Mouse (Mus musculus) mesoderm, embryonic 11.5 days (tissue): ENCODE measurements around the gene Strip1.

Source experiments
- DNase-seq: peaks from one replicate; pipeline ENCODE4 v3.0.0-alpha.2; 2012; ENCODE audit warnings: low read depth, low spot score

Strip1 gene

DNA sequence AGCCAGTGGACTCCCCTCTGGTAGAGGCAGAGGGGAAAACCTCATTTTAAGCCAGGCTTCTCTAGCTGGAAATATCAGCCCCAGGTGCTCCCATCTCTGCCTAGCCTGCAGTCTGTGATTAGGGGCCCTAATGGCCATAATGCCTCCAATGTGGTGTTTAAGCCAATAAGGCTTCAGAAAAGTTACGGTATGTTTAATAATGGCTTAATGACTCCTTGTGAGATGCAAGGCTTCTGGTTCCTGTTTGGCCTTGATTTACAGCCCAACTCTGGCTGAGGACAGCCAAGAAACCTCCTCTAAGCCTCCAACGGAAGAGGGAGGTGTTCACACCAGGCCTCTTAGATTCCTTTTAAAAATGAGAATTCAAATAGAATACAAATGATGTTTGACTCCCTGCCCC lies 37.9 kb downstream of the Strip1 start:
- no peak for DNase-seq

DNA sequence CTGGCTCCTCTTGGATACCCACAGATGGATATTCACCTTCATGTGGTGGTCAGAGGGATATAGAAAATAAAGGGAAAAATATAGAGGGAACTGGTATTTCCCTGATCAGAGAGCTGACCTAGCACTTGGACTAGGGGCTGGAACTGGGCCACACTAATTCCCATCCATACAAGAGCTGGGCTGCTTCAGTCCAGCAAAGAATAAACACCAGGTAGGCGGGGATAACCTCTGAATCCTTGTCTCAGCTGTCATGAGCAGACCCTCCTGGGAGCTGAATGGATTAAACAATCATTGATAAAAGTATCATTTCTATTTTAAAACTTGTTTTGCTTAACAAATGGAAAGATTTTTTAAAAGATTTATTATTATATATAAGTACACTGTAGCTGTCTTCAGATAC lies 39.9 kb downstream of the Strip1 start:
- no peak for DNase-seq

DNA sequence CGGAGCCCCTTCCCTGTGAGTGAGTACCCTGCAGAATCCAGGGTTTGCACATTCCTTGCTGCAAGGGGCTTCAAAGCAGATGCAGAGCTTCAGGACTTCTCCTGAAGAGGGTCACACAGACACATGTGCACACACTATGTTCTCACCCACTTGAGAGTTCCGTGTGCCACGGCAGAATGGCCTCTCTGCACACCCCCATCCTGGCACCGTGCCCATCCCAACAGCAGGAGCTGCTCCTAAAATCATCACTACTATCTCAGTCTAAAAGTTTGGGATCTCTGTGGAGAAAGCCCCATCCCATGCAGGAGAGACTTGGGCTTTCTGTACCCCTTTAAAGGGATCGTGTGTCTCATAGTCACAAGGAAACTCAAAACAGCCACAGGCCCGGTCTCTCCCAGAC lies 45.0 kb downstream of the Strip1 start:
- DNase-seq, result no peak

DNA sequence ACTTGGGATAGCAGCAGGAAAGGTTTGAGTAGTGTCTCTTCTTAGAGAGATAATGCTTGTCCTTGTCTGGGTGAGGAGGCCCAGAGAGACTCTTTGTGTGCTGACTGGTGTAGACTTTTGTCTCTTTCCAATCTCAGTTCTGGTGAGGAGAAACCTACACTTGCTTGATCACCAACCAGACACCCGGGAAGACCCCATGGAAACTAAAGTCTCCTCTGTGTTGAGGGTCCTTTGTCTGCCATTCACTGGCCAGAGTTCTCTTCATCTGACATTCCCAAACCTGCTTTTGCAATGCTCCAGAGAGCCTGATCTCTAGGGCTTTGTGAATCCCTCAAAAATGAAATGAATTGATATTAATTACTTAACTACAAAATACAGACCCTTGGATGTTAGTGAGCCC lies 47.6 kb downstream of the Strip1 start:
- no peak for DNase-seq

DNA sequence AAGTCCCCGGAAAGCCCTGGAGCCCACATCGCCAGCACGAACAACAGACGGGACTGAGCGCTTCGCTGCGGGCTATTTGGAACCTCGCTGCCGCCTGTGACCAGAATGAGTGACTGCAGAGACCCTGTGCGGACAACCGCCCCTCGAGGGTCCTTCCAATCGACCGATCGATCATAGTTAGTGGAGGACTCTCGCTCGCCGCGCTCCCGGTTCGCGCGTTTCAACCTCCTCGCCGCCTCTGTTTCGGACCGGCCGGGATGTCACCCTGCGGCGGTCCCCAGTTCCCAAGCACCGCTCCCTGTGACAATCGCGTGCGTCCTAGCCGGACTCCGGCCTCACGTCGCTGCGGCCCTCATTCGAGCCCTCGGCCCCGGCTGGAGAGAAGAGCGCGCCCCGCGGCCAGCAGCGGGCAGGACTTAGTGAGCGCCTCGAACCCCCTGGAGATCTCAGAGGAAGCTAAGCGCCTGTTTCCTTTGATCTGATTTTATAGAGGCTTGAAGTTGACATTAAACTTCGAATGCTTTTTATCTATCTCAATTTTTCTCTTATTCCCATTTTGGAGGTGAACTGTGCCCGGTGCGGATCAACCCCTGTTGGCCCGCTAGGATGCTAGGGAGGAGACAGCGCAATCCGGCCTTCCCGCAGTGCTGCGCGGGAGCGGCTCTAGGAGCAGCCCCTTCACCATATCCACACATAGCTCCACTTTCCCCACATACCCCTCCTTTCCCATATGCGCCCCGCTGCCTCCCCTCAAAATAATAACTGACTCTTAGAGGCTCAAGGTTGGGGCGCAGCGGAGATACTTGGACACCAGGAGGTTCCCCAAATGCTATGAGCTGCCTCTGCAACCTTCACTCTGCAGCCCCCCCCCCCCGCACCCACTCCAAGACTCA lies 48.4 kb downstream of the Strip1 start:
- peak; percentile 39 for DNase-seq

DNA sequence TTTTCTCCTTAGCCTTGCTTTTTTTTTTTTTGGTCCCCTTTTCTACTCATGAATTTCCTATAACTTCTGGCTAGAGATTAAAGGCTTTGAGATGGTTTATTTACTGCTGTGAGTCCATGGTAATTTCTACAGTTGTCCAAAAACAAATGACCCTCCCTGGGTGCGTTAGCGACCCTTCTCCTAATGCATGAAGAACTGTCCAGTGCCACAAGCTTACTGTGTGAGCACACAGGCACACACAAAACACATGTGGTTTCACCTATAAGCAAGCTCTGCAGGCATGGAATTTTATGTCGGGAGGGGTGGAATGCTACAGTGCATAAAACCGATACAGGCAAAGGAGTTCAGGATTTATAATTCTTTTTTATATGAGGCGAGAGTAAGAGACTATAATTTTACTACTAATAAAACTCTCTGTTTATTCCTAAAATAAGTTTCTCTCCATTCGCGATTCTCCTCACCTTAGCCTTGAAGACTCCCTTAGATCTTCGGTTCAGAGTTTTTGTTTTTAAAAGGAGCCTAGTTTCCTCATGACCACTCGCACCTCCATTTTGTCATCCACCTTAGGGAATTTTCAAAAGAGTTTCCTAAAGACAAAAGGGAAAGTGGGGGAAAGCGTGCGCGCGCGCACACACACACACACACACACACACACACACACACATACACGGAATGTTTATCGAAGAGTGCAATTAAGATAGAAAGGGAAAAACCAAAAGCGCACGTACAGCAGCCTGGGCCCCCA lies 49.2 kb downstream of the Strip1 start:
- no peak for DNase-seq

DNA sequence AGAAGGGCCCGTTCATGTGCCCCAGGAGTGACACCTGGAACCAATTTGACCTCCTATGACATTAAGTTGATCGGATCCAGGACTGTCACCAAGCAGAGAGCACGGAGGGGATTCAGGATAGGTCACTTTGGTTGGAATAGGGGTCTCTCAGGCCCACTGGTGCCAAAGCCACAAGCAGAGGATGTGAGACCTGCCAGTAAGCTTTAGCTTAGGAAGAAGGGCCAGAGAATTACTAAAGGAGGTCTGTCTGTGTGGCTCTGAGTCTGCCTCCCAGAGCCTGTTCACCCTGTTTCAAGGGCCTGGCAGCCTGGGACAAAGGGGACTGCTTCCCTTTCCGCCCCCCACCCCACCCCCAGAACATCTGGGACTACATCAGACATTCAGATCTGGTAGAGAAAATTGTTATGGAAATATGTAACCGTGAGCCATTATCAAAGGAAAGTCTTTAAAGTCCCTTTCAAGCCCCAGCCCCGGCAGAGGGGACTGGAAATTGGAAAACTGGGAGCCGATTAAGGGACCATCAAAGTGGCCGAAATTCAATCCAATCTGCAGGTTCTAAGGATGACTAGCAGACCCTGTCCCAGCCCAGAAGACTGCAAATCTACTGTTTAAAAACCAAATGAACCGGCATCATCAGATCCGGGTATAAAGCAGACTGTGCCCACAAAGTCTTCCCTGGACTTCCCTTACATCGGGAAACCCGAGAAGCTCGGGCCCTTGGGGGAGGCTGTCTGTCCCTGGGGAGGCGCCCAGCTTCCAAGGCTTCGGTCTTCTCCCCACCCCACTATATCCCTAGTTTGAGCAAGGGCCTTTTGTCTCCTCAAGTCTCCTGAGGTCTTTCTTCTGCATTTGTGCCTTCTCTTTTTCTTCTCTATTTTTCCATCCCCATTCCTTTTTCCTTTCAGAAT lies 50.1 kb downstream of the Strip1 start:
- no peak for DNase-seq

DNA sequence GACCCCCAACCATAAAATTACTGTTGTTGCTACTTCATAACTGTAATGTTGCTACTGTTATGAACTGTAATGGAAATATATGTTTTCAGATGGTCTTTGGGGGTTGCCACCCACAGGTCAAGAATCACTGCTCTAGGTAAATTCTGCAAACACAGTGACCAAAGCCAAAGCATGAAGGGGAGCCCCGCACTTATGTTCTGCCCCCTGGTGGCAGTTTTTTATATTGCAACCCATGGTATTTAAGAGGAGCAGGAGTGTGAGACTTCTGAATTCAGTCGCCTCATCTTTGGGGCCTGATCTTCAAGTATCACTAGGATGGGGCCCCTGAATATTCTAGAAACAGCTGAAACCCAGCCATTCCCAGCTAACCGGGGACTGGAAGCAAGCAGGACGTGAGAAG lies 52.0 kb downstream of the Strip1 start:
- peak; percentile 80 for DNase-seq

DNA sequence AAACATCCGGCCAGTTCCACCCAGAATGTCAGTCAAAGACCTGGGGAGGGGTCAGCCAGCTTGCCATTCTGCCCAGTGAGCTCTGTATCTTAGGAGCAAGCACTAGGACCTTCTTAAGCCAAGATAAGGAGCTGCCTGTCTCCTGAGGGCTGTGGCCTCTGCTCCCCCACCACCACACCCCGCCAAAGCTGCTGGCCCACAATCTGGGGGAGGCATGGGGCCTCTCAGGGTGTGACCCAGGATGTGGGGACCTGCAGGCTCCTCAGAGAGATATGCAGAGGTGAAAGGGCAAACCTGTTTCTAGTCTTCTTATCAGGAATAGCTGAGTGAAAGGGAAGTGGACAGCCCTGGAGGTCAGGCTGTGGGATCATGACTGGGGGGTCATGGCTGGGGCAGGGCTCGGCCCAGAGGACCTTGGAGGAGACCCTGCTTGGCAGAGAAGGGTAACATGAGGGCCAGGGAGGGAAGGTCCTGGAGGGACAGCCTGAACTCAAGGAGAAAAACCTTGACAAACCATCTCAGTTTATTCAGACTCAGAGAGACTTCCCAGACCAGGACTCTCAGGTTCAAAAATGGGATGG lies 53.6 kb downstream of the Strip1 start:
- DNase-seq, result no peak

DNA sequence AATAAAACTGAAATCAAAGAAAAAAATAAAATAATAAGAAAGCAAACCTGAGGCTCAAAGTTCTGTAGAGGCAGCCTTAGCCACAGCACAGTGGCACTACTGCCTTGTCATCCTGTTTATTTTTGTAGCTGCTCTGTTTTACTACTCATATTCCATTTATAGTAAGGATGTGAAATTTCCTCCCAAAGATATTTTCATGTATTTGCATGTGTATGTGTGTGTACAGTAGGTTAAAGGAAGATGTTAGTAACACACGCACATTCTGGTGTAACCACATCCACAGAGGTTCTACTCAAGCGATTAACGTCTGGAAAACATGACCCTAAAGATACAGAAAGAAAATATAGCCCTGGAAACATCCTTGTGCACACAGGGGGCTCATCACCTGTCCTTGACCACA lies 54.7 kb downstream of the Strip1 start:
- DNase-seq, result no peak

DNA sequence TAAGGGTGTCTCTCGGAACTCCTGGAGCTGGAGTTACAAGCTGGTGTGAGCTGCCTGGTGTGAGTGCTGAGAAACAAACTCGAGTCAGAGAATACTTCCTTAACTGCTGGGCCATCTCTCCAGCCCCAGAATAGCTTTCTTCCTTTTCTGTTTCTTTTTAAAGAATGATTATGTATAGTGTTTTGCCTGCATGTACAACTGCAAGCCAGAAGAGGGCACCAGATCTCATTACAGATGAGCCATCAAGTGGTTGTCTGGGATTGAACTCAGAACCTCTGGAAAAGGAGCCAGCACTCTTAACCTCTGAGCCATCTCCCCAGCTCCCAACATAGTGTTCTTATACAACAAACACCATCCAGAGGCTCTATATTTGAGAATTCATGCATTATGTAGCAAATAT lies 60.3 kb downstream of the Strip1 start:
- DNase-seq, result no peak

DNA sequence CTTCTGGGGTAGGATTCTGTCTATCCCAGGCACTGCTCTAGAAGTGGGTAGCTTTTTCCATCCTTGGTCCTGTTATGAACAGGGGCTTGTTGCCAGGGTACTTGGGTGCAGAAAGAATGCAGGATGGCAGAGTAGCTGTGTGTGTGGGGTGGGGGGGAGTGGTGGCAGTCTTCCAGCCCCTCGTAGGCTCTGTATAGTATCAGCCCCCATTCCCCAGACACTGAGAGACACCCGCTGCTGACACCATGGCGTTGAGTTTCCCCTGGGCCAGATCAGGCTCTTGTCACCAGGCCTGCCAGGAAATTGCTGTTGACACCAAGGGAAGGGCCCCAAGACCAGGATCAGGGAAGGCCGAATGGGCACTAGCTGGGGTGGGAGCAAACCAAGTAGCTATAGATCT lies 62.8 kb downstream of the Strip1 start:
- no peak for DNase-seq

DNA sequence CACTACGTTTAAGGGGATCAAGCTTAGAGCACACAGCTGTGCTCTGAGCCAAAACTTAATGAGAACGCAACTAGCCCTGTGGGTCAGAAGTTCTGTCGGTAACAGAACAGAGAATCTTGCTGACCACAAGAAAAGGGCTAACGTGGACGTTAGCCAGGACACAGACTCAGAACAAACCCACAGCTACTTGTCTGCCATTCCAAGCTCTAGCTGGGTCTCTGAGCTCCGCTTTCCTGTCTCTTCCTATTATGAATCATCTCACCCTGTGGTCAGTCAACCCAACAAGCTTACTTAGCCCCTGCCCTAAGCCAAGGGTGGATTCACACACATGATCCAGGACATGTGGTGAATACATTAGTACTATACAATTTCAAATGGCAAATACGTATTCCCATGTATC lies 63.7 kb downstream of the Strip1 start:
- DNase-seq, result no peak

DNA sequence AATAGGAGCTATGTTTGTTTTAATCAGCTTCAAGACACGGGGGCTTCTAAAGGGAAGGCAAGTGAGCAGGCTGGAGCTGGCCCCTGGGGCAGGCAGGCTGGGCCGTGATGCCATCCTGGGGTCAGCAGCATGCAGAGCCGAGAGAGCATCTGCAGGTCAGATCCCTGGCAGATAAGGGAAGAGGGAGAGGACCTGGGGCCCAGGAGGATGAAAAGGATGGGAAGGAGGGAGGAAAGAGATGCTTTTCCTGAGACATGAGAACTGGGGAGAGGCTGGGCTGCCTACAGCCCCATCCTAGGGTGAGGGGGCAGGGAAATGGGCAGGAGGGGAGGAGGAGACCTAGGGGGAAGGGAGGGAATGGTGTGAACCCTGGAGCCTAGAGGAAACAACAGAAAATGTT lies 66.2 kb downstream of the Strip1 start:
- no peak for DNase-seq

DNA sequence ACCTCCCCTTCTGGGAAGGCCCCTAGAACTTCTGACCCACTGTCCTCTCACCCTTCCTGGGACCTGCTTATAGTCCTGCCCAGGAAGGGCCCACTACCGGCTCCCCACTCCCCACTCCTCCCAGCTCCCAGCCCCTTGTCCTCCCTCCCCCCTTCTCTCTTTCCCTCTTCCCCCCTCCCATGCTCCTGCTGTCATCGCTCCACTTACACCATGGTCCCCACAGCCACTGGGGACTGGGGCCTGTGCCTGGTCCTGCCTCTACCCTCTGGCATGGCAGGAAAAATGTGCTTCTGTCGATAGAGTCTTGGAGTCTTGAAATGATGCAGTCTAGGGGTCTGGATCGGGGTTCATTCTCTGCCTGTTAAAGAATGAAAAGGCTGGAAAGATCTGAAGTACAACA lies 67.6 kb downstream of the Strip1 start:
- DNase-seq, result no peak

DNA sequence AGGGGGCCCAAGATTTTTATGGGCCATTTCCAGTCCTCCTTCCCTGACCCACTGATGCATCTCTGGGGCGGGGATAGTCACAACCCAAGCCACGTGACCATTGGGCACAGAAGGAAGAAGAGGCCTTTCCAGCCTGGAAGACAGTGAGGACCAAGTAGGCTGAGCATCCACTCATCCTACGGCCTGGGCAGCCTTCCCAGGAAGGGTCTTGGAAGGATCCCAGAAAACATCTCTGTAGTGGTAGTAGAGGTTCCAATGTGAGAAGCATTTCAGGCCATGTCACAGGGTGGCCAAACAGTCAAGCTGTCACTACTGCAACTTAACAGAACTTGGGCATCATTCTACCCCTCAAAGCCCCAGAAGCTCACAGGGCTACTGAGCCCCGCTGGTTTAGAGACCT lies 68.9 kb downstream of the Strip1 start:
- DNase-seq, result no peak
